Mouse (Mus musculus): Measurements from ENCODE around the gene Arhgap32.

DNA sequence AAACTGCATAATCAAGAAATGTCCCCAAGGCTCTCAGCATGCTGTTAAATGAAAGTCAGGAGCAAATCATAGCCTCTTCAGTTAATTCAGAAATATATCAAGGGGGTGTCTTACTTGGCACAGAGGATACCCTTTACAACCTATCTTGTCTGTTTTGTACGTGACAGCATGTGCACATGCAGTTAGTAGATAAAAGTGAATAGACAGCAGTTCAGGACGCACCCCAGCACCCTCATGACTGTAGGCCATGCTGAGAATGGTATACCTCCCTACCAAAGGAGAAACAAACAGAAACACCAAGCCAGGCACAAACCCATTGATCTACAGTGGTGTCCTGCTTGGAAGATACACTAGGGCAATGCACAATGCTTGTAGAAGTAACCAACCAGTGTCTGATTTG is 14.4 kb upstream of the Arhgap32 start:
- TF ChIP-seq CTCF (IDR thresholded peaks at IDR 0.05; ENCODE audit: low read depth) (no peak), EP300 (optimal IDR thresholded peaks at IDR 0.05) (no peak)
